Mouse (Mus musculus): ENCODE measurements around the gene 2900026A02Rik.
A peak's percentile ranks its signal among the peaks of the same experiment; 100 is the strongest.

2900026A02Rik gene

GRCm38 (mm10) chr5:113175976-113176375, 45.1 kb downstream of the 2900026A02Rik start:
- no peak for DNase-seq (ENCODE audit: low spot score in 2 of 2)

- DNase-seq (ENCODE audit: low spot score in 2 of 2) = peak in 1 of 2 experiments; percentile 48
Measured at GRCm38 (mm10) chr5:113174916-113175692, 45.9 kb downstream of the 2900026A02Rik start.

- peak in 1 of 2 experiments; percentile 73 for DNase-seq (ENCODE audit: low spot score in 2 of 2)
Measured at GRCm38 (mm10) chr5:113173318-113173717, 47.7 kb downstream of the 2900026A02Rik start.

GRCm38 (mm10) chr5:113171968-113172578, 49.0 kb downstream of the 2900026A02Rik start:
- DNase-seq (ENCODE audit: low spot score in 2 of 2) = no peak

- peak in 1 of 2 experiments; percentile 39 for DNase-seq (ENCODE audit: low spot score in 2 of 2)
Measured at GRCm38 (mm10) chr5:113170064-113170754, 50.8 kb downstream of the 2900026A02Rik start.

GRCm38 (mm10) chr5:113167733-113168132, 53.3 kb downstream of the 2900026A02Rik start:
- DNase-seq (ENCODE audit: low spot score in 2 of 2) = peak in 1 of 2 experiments; percentile 65

- DNase-seq (ENCODE audit: low spot score in 2 of 2) = no peak
Measured at GRCm38 (mm10) chr5:113165481-113165880, 55.6 kb downstream of the 2900026A02Rik start.

- DNase-seq (ENCODE audit: low spot score in 2 of 2) = peak; percentile 23 to 39
Measured at GRCm38 (mm10) chr5:113164873-113165441, 56.1 kb downstream of the 2900026A02Rik start.

GRCm38 (mm10) chr5:113164448-113164847, 56.6 kb downstream of the 2900026A02Rik start:
- no peak for DNase-seq (ENCODE audit: low spot score in 2 of 2)

GRCm38 (mm10) chr5:113163116-113163515, 57.9 kb downstream of the 2900026A02Rik start:
- DNase-seq (ENCODE audit: low spot score in 2 of 2) = no peak

GRCm38 (mm10) chr5:113162699-113163098, 58.3 kb downstream of the 2900026A02Rik start:
- DNase-seq (ENCODE audit: low spot score in 2 of 2) = no peak

- DNase-seq (ENCODE audit: low spot score in 2 of 2) = no peak
Measured at GRCm38 (mm10) chr5:113161576-113161975, 59.5 kb downstream of the 2900026A02Rik start.

- DNase-seq (ENCODE audit: low spot score in 2 of 2) = no peak
Measured at GRCm38 (mm10) chr5:113160320-113160719, 60.7 kb downstream of the 2900026A02Rik start.

- DNase-seq (ENCODE audit: low spot score in 2 of 2) = no peak
Measured at GRCm38 (mm10) chr5:113158759-113159355, 62.2 kb downstream of the 2900026A02Rik start.

- DNase-seq (ENCODE audit: low spot score in 2 of 2) = no peak
Measured at GRCm38 (mm10) chr5:113157588-113157987, 63.4 kb downstream of the 2900026A02Rik start.

- no peak for DNase-seq (ENCODE audit: low spot score in 2 of 2)
Measured at GRCm38 (mm10) chr5:113157006-113157405, 64.0 kb downstream of the 2900026A02Rik start.

- DNase-seq (ENCODE audit: low spot score in 2 of 2) = peak in 1 of 2 experiments; percentile 69
Measured at GRCm38 (mm10) chr5:113155133-113155532, 65.9 kb downstream of the 2900026A02Rik start.

GRCm38 (mm10) chr5:113154441-113154840, 66.6 kb downstream of the 2900026A02Rik start:
- DNase-seq (ENCODE audit: low spot score in 2 of 2) = no peak

- no peak for DNase-seq (ENCODE audit: low spot score in 2 of 2)
Measured at GRCm38 (mm10) chr5:113153508-113153830, 67.6 kb downstream of the 2900026A02Rik start.

GRCm38 (mm10) chr5:113152663-113153507, 68.2 kb downstream of the 2900026A02Rik start:
- no peak for DNase-seq (ENCODE audit: low spot score in 2 of 2)
